Mouse (Mus musculus) thymus, adult 2 months (tissue): Measurements from ENCODE around the gene Klhl2. TPM values are rescaled to one million over a fixed set of nuclear protein-coding genes. Genes with fewer than 3 reads are reported as not detected.

Experiments used
- DNase-seq: peaks from one replicate; pipeline ENCODE4 v3.0.0; 2021
- H3K27ac ChIP-seq: fragments of 200-500 bp; 2 replicates; pipeline ENCODE4 v1.5.1; 2012; ENCODE audit warnings: low read length, control low read depth; ENCODE audit not compliant: control insufficient read depth, insufficient read depth
- H3K27me3 ChIP-seq: fragments of 200-500 bp; 2 replicates; pipeline ENCODE4 v1.6.1; 2012; ENCODE audit warnings: mild to moderate bottlenecking, low read length, moderate library complexity, mixed read lengths; ENCODE audit not compliant: control insufficient read depth, insufficient read depth
- H3K36me3 ChIP-seq: fragments of 200-500 bp; 2 replicates; pipeline ENCODE4 v1.6.1; 2012; ENCODE audit warnings: mild to moderate bottlenecking, low read length, moderate library complexity; ENCODE audit not compliant: control insufficient read depth, insufficient read depth
- H3K4me1 ChIP-seq: fragments of 200-500 bp; replicated peaks from 2 replicates; pipeline ENCODE4 v1.6.1; 2012; ENCODE audit warnings: low read length; ENCODE audit not compliant: control insufficient read depth, insufficient read depth
- H3K4me3 ChIP-seq: fragments of 200-500 bp; 2 replicates; pipeline ENCODE4 v1.5.1; 2012; ENCODE audit warnings: mild to moderate bottlenecking, low read length, control low read depth, moderate library complexity; ENCODE audit not compliant: control insufficient read depth, insufficient read depth
- CTCF ChIP-seq: fragments of 200-500 bp; IDR thresholded peaks from 2 replicates; pipeline ENCODE4 v1.5.1; 2012; ENCODE audit warnings: mild to moderate bottlenecking, control low read depth, low read length, moderate library complexity, borderline replicate concordance; ENCODE audit not compliant: control insufficient read depth, poor library complexity, insufficient read depth; ENCODE audit errors: extremely low read depth
- POLR2A ChIP-seq: fragments of 200-500 bp; IDR thresholded peaks from 2 replicates; pipeline ENCODE4 v1.6.1; 2012; ENCODE audit warnings: mild to moderate bottlenecking, low read length, control low read depth, moderate library complexity; ENCODE audit not compliant: control insufficient read depth, poor library complexity, insufficient read depth; ENCODE audit errors: extremely low read depth
- WGBS: fragments of 180-500 bp; shearing (Covaris S2); methylation state at CpG from one replicate; pipeline ENCODE4 v1.1.7; 2018; 5-methylcytosine and 5-hydroxymethylcytosine counted together
- polyA plus RNA-seq: library from polyadenylated mRNA; depleted of rRNA; stranded (reverse); fragments of >200 nt; gene quantifications from 2 replicates; pipeline ENCODE4 v1.2.3, GENCODE M21; 2012

Gene Klhl2
- polyA plus RNA-seq, 1 experiment: 8.2 TPM

GRCm38 (mm10) chr8:64781947-64782346 lies 67.9 kb downstream of the Klhl2 start:
- no peaks in the 10 kb centered on the region for H3K4me1 ChIP-seq
- H3K4me3 ChIP-seq: no peak overlapping the region
- 72% methylated on average over 6 of the region's 6 CpGs for WGBS
- no peak for DNase-seq
- no peaks in the 10 kb centered on the region for H3K27me3 ChIP-seq
- TF ChIP-seq CTCF: no peak
- TF ChIP-seq POLR2A: no peak
- no peak overlapping the region for H3K27ac ChIP-seq
- H3K36me3 ChIP-seq: no peaks in the 10 kb centered on the region

- no peaks in the 10 kb centered on the region for H3K27me3 ChIP-seq
- no peaks in the 10 kb centered on the region for H3K4me1 ChIP-seq
- WGBS: 93% methylated on average over 9 of the region's 9 CpGs
- no peaks in the 10 kb centered on the region for H3K36me3 ChIP-seq
- TF ChIP-seq POLR2A (no peak), CTCF (no peak)
- no peak overlapping the region for H3K27ac ChIP-seq
- H3K4me3 ChIP-seq: no peak overlapping the region
- DNase-seq: no peak
These were observed 71.9 kb downstream of the Klhl2 start for GRCm38 (mm10) chr8:64777925-64778324.

GRCm38 (mm10) chr8:64774136-64774535 lies 75.7 kb downstream of the Klhl2 start:
- H3K36me3 ChIP-seq: no peaks in the 10 kb centered on the region
- H3K27ac ChIP-seq: no peak overlapping the region
- H3K27me3 ChIP-seq: no peaks in the 10 kb centered on the region
- 96% methylated on average over 6 of the region's 6 CpGs for WGBS
- DNase-seq: no peak
- no peak overlapping the region for H3K4me3 ChIP-seq
- H3K4me1 ChIP-seq: no peaks in the 10 kb centered on the region
- TF ChIP-seq POLR2A (no peak), CTCF (no peak)

GRCm38 (mm10) chr8:64770814-64771213 lies 79.0 kb downstream of the Klhl2 start:
- Histone ChIP-seq H3K27me3 (no peaks in the 10 kb centered on the region), H3K4me3 (no peak overlapping the region), H3K36me3 (no peaks in the 10 kb centered on the region), H3K27ac (no peak overlapping the region), H3K4me1 (no peaks in the 10 kb centered on the region)
- no peak for DNase-seq
- TF ChIP-seq POLR2A (no peak), CTCF (no peak)
- 85% methylated on average over 7 of the region's 7 CpGs for WGBS

GRCm38 (mm10) chr8:64769586-64769985 lies 80.2 kb downstream of the Klhl2 start:
- Histone ChIP-seq H3K27me3 (no peaks in the 10 kb centered on the region), H3K4me1 (no peaks in the 10 kb centered on the region), H3K27ac (no peak overlapping the region), H3K4me3 (no peak overlapping the region), H3K36me3 (no peaks in the 10 kb centered on the region)
- DNase-seq: no peak
- TF ChIP-seq POLR2A (no peak), CTCF (no peak)
- WGBS: 91% methylated on average over 7 of the region's 7 CpGs

- Histone ChIP-seq H3K27me3 (no peaks in the 10 kb centered on the region), H3K27ac (no peak overlapping the region), H3K36me3 (no peaks in the 10 kb centered on the region), H3K4me3 (no peak overlapping the region), H3K4me1 (peaks cover 3% of the 10 kb centered on the region)
- TF ChIP-seq POLR2A: no peak
- WGBS: 78% methylated on average over 9 of the region's 9 CpGs
- no peak for DNase-seq
These were observed 81.2 kb downstream of the Klhl2 start for GRCm38 (mm10) chr8:64768645-64769044.

- WGBS: 98% methylated on average over 9 of the region's 9 CpGs
- Histone ChIP-seq H3K4me1 (peaks cover 3% of the 10 kb centered on the region), H3K36me3 (no peaks in the 10 kb centered on the region), H3K4me3 (no peak overlapping the region), H3K27ac (no peak overlapping the region), H3K27me3 (no peaks in the 10 kb centered on the region)
- no peak for DNase-seq
- no peak for TF ChIP-seq CTCF
- TF ChIP-seq POLR2A: no peak
These were observed 82.8 kb downstream of the Klhl2 start for GRCm38 (mm10) chr8:64767047-64767446.
